Mouse (Mus musculus) heart, embryonic 10.5 days (tissue): ENCODE data around the gene Rasal2. TPM values are rescaled to one million over a fixed set of nuclear protein-coding genes. Genes with fewer than 3 reads are reported as not detected.
A peak's percentile ranks its signal among the peaks of the same experiment; 100 is the strongest.

Experiments
- DNase-seq: peaks from one replicate; pipeline ENCODE4 v3.0.0-alpha.2; 2017; ENCODE audit warnings: low spot score
- H3K27ac ChIP-seq: fragments of 300-500 bp; sonication (generic); 2 replicates; pipeline ENCODE4 v1.5.1; 2016; ENCODE audit warnings: mild to moderate bottlenecking
- H3K27me3 ChIP-seq: fragments of 300-500 bp; sonication (generic); 2 replicates; pipeline ENCODE4 v1.6.1; 2016; ENCODE audit warnings: mild to moderate bottlenecking; ENCODE audit not compliant: poor library complexity, insufficient read depth, severe bottlenecking
- H3K36me3 ChIP-seq: fragments of 300-500 bp; sonication (generic); 2 replicates; pipeline ENCODE4 v1.6.1; 2016; ENCODE audit warnings: mild to moderate bottlenecking, moderate library complexity
- H3K4me1 ChIP-seq: fragments of 300-500 bp; sonication (generic); 2 replicates; pipeline ENCODE4 v1.6.1; 2016; ENCODE audit warnings: mild to moderate bottlenecking
- H3K4me3 ChIP-seq: fragments of 300-500 bp; sonication (generic); 2 replicates; pipeline ENCODE4 v1.5.1; 2016; ENCODE audit warnings: mild to moderate bottlenecking, moderate library complexity
- H3K9me3 ChIP-seq: fragments of 300-500 bp; sonication (generic); 2 replicates; pipeline ENCODE4 v1.6.1; 2016; ENCODE audit warnings: mild to moderate bottlenecking, moderate library complexity
- WGBS: fragments of 180-500 bp; shearing (Covaris S2); methylation state at CpG from one replicate; pipeline ENCODE4 v1.1.7; 2016; 5-methylcytosine and 5-hydroxymethylcytosine counted together
- polyA plus RNA-seq: library from polyadenylated mRNA; unstranded; fragments of >200 nt; fragmentation: Nextera tagmentation; extraction: Ambion mirVana; gene quantifications from 2 replicates; pipeline ENCODE4 v1.2.1, GENCODE M21; 2016

Gene Rasal2
- polyA plus RNA-seq, 1 experiment from 2014 or later: 13.2 TPM

- 30% methylated on average over 3 of the region's 3 CpGs for WGBS
- no peak for DNase-seq
- Histone ChIP-seq H3K27ac (no peak overlapping the region), H3K4me1 (peaks cover 5% of the 10 kb centered on the region; the same call in 1 of the 2 replicates), H3K27me3 (no peaks in the 10 kb centered on the region), H3K9me3 (no peaks in the 10 kb centered on the region), H3K4me3 (no peak overlapping the region), H3K36me3 (no peaks in the 10 kb centered on the region)
These were observed 20.9 kb upstream of the Rasal2 start for GRCm38 (mm10) chr1:157433316-157433715.

GRCm38 (mm10) chr1:157428366-157428765, 16.0 kb upstream of the Rasal2 start:
- WGBS: 86% methylated on average over 3 of the region's 3 CpGs
- H3K4me1 ChIP-seq: peaks cover 9% of the 10 kb centered on the region; the same call in 1 of the 2 replicates
- no peaks in the 10 kb centered on the region for H3K9me3 ChIP-seq
- H3K4me3 ChIP-seq: no peak overlapping the region
- no peaks in the 10 kb centered on the region for H3K27me3 ChIP-seq
- no peaks in the 10 kb centered on the region for H3K36me3 ChIP-seq
- no peak for DNase-seq
- no peak overlapping the region for H3K27ac ChIP-seq

DNA sequence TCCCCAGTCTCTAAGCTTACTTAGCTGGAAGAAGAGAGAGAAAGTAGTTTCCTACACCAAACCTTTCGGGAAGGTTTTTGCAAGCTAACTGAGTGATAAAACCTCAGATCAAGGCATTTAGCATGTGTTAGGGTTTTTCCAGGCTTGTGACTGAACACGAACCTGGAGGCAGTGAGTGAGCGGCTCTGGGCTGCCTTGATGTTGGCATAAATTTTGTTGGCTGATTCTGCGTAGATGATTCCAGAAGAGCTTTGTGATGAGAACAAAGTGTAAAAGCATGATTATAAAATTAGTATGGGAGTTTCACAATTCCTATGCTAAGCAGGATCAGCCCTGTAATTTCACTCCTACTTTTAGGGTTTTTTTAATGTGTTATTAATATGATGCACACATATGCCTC, 15.2 kb upstream of the Rasal2 start:
- Histone ChIP-seq H3K4me1 (0 out of 2 replicates have a peak, but pooled peaks cover 6% of the 10 kb centered on the region), H3K27me3 (no peaks in the 10 kb centered on the region), H3K4me3 (no peak overlapping the region), H3K27ac (no peak overlapping the region), H3K36me3 (no peaks in the 10 kb centered on the region), H3K9me3 (no peaks in the 10 kb centered on the region)
- DNase-seq: no peak
- 90% methylated on average over 4 of the region's 4 CpGs for WGBS

DNA sequence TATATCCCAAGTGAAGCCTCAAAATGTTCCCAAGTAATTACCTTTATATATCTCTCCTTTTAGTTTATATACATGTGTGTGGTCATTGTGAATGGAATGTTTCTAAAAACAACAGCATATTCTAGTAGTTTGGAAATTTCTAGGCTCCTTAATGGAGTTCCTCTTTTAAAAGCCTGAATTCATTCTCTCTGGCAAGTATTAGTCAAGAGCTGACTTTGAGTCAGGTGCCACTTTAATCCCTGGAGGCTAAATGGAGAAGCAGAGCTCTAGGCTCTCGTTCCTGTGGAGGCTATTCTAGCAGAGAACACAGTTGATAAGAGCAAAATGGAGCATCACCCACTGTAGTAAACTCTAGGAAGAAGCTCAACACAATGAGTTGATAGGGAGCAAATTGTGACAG, 14.5 kb upstream of the Rasal2 start:
- Histone ChIP-seq H3K27ac (no peak overlapping the region), H3K27me3 (no peaks in the 10 kb centered on the region), H3K9me3 (no peaks in the 10 kb centered on the region), H3K36me3 (no peaks in the 10 kb centered on the region), H3K4me1 (0 out of 2 replicates have a peak, but pooled peaks cover 6% of the 10 kb centered on the region), H3K4me3 (no peak overlapping the region)
- WGBS: 23% methylated on average over 1 of the region's 1 CpGs
- no peak for DNase-seq

DNA sequence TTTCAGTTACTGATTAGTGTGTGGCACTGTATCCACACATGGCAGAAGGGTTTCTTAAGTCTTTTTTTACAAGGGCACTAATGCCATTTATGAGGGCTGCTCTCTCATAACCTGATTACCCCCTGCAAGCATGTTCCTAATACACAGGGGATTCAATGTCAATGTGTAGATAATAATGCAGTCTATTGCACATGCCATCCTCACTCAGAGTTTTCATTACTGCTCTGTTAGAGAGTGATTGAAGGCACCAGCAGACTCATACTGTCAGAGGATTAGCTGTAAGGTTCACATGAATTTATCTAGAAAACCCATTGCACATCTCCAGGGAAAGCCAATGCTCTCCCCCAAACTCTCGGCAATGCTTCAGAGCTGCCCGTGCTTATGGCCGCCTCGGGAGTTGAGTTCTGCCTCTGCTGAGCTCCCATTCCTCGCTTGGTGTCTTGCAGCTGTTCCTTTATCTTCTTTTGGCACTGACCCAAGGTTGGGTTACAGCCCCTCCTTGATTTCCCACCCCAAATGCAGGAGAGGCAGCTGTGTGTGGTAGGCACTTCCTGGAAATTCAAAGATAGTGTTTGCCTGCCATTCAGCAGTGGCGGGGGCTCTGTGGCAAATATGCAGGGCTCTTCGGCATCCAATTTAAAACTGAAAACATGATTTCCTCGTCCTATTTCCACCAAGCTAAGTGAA, 13.5 kb upstream of the Rasal2 start:
- Histone ChIP-seq H3K36me3 (no peaks in the 10 kb centered on the region), H3K4me3 (no peak overlapping the region), H3K9me3 (no peaks in the 10 kb centered on the region), H3K27me3 (no peaks in the 10 kb centered on the region), H3K4me1 (0 out of 2 replicates have a peak, but pooled peaks cover 6% of the 10 kb centered on the region), H3K27ac (no peak overlapping the region)
- DNase-seq: peak; percentile 75
- 37% methylated on average over 8 of the region's 8 CpGs for WGBS

DNA sequence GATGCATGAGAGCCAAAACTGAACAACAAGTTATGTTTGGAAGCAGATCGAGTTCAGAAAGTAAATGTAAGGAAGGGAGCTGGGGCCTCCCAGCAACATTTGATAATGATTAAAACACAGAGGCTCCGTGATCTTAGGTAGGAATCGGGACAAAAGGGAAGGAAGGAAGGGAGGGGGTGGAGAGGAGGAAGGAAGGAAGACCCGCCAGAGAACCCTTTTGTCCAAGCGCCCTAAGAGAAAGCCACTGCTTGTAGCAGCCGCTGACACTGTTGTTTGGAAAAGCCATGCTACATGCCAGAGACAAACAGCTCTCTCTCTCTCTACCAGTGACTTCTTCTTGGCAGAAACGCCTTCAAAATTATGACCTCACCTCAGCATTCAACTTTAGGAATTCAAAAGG, 5.5 kb upstream of the Rasal2 start:
- peaks cover 18% of the 10 kb centered on the region for H3K36me3 ChIP-seq
- peak overlapping the region; percentile 59; the same call in 1 of the 2 replicates for H3K27ac ChIP-seq
- no peaks in the 10 kb centered on the region for H3K9me3 ChIP-seq
- H3K4me1 ChIP-seq: peaks cover 22% of the 10 kb centered on the region
- H3K27me3 ChIP-seq: no peaks in the 10 kb centered on the region
- WGBS: 54% methylated on average over 7 of the region's 7 CpGs
- no peak for DNase-seq
- no peak overlapping the region for H3K4me3 ChIP-seq

DNA sequence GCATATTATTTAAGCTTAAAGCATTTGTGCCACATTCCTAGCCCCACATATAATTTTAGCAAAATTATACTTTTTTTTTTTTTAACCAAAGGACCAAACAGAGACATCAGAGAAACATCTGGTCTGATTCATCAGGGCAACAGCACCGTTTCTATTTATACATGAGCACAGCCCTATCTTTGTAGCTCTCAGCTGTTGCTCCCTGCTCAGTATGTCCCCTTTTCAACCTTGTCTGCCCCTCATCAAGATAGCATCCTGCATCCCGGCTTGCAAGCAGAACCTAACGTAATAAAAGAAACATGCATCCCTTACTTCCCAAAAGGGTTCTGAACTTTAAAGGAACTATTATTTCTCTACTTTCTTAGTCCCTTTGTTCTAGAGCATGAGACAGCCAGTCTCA, 5.0 kb upstream of the Rasal2 start:
- Histone ChIP-seq H3K4me3 (no peak overlapping the region), H3K9me3 (no peaks in the 10 kb centered on the region), H3K36me3 (peaks cover 18% of the 10 kb centered on the region), H3K4me1 (peaks cover 22% of the 10 kb centered on the region), H3K27me3 (no peaks in the 10 kb centered on the region), H3K27ac (peak overlapping the region; percentile 59; the same call in 1 of the 2 replicates)
- WGBS: 12% methylated on average over 3 of the region's 3 CpGs
- DNase-seq: no peak

- peaks cover 18% of the 10 kb centered on the region for H3K36me3 ChIP-seq
- 83% methylated on average over 2 of the region's 2 CpGs for whole genome bisulfite sequencing
- H3K4me1 ChIP-seq: peaks cover 26% of the 10 kb centered on the region
- H3K27ac ChIP-seq: peak overlapping the region; percentile 52; the same call in 1 of the 2 replicates
- no peaks in the 10 kb centered on the region for H3K27me3 ChIP-seq
- no peak for DNase-seq
- H3K9me3 ChIP-seq: no peaks in the 10 kb centered on the region
- H3K4me3 ChIP-seq: no peak overlapping the region
These were observed 4.2 kb upstream of the Rasal2 start for GRCm38 (mm10) chr1:157416628-157417027.

DNA sequence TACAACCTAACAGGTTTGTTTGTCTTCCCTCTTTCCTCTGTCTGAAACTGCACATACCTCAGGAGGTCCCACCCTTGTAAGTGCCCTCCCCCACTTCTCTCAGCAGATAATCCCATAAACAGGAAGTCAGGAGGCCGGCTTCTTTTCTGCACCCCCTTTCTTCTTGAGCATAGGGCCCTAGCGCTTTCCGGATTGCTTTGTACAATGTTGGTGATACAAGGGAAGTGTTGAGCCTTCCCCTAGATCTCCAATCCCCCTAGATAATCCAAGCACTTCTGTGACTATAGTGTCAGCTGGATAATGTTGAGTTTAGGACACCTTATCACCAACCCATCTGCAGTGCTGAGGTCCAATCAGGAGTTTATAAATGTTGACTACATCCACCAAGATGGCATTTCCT, 3.4 kb upstream of the Rasal2 start:
- WGBS: 35% methylated on average over 3 of the region's 3 CpGs
- no peak for DNase-seq

GRCm38 (mm10) chr1:157411711-157412380, 549 bp downstream of the Rasal2 start:
- under 1% methylated on average over 82 of the region's 85 CpGs for WGBS
- H3K4me3 ChIP-seq: peak overlapping the region; percentile 98
- H3K4me1 ChIP-seq: peaks cover 28% of the 10 kb centered on the region
- peak; percentile 89 for DNase-seq
- H3K36me3 ChIP-seq: 0 out of 2 replicates have a peak, but pooled peaks cover 5% of the 10 kb centered on the region
- no peaks in the 10 kb centered on the region for H3K27me3 ChIP-seq
- H3K27ac ChIP-seq: peak overlapping the region; percentile 93
- no peaks in the 10 kb centered on the region for H3K9me3 ChIP-seq

More for the DNA sequence above, 3.4 kb upstream of the Rasal2 start:
- Histone ChIP-seq H3K36me3 (peaks cover 18% of the 10 kb centered on the region), H3K27ac (no peak overlapping the region), H3K9me3 (no peaks in the 10 kb centered on the region), H3K27me3 (no peaks in the 10 kb centered on the region), H3K4me1 (peaks cover 31% of the 10 kb centered on the region), H3K4me3 (no peak overlapping the region)

GRCm38 (mm10) chr1:157411341-157411710, 1.1 kb downstream of the Rasal2 start:
- Histone ChIP-seq H3K4me1 (peaks cover 25% of the 10 kb centered on the region), H3K27ac (peak overlapping the region; percentile 93), H3K36me3 (0 out of 2 replicates have a peak, but pooled peaks cover 5% of the 10 kb centered on the region), H3K9me3 (no peaks in the 10 kb centered on the region), H3K4me3 (peak overlapping the region; percentile 98), H3K27me3 (no peaks in the 10 kb centered on the region)
- no peak for DNase-seq
- WGBS: under 1% methylated on average over 4 of the region's 4 CpGs

DNA sequence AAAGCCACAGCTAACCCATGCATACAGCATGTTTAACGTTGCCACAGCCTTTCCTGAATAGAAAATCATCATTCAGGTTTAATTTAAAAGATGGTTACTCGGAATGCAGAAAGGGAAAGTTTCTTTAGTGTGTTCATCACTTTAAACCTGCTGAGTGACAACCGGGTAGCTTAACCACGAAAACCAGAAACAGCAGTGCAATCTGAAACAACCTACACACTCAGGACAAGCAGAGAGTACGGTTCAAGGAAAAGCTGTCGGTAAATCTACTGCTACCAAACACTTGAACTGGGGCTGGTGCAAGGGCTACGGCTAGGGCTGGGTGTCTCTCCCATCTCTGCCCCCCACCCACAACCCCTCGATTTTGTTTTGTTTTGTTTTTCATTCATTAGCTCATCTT, 1.5 kb downstream of the Rasal2 start:
- Histone ChIP-seq H3K36me3 (0 out of 2 replicates have a peak, but pooled peaks cover 5% of the 10 kb centered on the region), H3K9me3 (no peaks in the 10 kb centered on the region), H3K4me1 (peaks cover 25% of the 10 kb centered on the region), H3K27ac (peak overlapping the region; percentile 93; the same call in 1 of the 2 replicates), H3K27me3 (no peaks in the 10 kb centered on the region), H3K4me3 (peak overlapping the region; percentile 98)
- no peak for DNase-seq
- WGBS: 11% methylated on average over 8 of the region's 8 CpGs

GRCm38 (mm10) chr1:157409648-157410047, 2.7 kb downstream of the Rasal2 start:
- no peaks in the 10 kb centered on the region for H3K9me3 ChIP-seq
- no peak overlapping the region for H3K4me3 ChIP-seq
- H3K27ac ChIP-seq: no peak overlapping the region
- peaks cover 22% of the 10 kb centered on the region for H3K4me1 ChIP-seq
- DNase-seq: no peak
- WGBS: 72% methylated on average over 2 of the region's 2 CpGs
- 0 out of 2 replicates have a peak, but pooled peaks cover under 1% of the 10 kb centered on the region for H3K36me3 ChIP-seq
- no peaks in the 10 kb centered on the region for H3K27me3 ChIP-seq
